Mouse (Mus musculus) lung, embryonic 15.5 days (tissue): Measurements from ENCODE around the gene Extl1. TPM values are rescaled to one million over a fixed set of nuclear protein-coding genes. Genes with fewer than 3 reads are reported as not detected.

Experiments used
- ATAC-seq: fragments of 200-750 bp; cut with Nextera tagmentation; 2 replicates; pipeline ENCODE4 v1.8.0; 2017; ENCODE audit warnings: moderate number of reproducible peaks, borderline replicate concordance; ENCODE audit not compliant: low FRiP score, low TSS enrichment; ENCODE audit errors: extremely low read depth
- H3K27ac ChIP-seq: fragments of 300-500 bp; sonication (generic); 2 replicates; pipeline ENCODE4 v1.5.1; 2015; ENCODE audit warnings: moderate library complexity, mild to moderate bottlenecking, inconsistent platforms
- H3K27me3 ChIP-seq: fragments of 300-500 bp; sonication (generic); 2 replicates; pipeline ENCODE4 v1.6.1; 2015; ENCODE audit warnings: inconsistent platforms
- H3K36me3 ChIP-seq: fragments of 300-500 bp; sonication (generic); 2 replicates; pipeline ENCODE4 v1.6.1; 2015; ENCODE audit warnings: inconsistent platforms
- H3K4me1 ChIP-seq: fragments of 300-500 bp; sonication (generic); 2 replicates; pipeline ENCODE4 v1.6.1; 2015; ENCODE audit warnings: inconsistent platforms
- H3K4me2 ChIP-seq: fragments of 300-500 bp; sonication (generic); 2 replicates; pipeline ENCODE4 v1.6.1; 2015; ENCODE audit warnings: inconsistent platforms, mild to moderate bottlenecking, moderate library complexity
- H3K4me3 ChIP-seq: fragments of 300-500 bp; sonication (generic); 2 replicates; pipeline ENCODE4 v1.5.1; 2015; ENCODE audit warnings: mild to moderate bottlenecking, inconsistent platforms
- H3K9ac ChIP-seq: fragments of 300-500 bp; sonication (generic); 2 replicates; pipeline ENCODE4 v1.6.1; 2015; ENCODE audit warnings: inconsistent platforms
- H3K9me3 ChIP-seq: fragments of 300-500 bp; sonication (generic); 2 replicates; pipeline ENCODE4 v1.6.1; 2016; ENCODE audit warnings: inconsistent platforms
- WGBS: fragments of 180-500 bp; shearing (Covaris S2); methylation state at CpG from one replicate; pipeline ENCODE4 v1.1.7; 2015; 5-methylcytosine and 5-hydroxymethylcytosine counted together
- polyA plus RNA-seq: library from polyadenylated mRNA; unstranded; fragments of >200 nt; fragmentation: Nextera tagmentation; extraction: Ambion mirVana; gene quantifications from 2 replicates; pipeline ENCODE4 v1.2.1, GENCODE M21; 2015

The Extl1 gene
- polyA plus RNA-seq, 1 experiment from 2014 or later: 2.7 TPM

DNA sequence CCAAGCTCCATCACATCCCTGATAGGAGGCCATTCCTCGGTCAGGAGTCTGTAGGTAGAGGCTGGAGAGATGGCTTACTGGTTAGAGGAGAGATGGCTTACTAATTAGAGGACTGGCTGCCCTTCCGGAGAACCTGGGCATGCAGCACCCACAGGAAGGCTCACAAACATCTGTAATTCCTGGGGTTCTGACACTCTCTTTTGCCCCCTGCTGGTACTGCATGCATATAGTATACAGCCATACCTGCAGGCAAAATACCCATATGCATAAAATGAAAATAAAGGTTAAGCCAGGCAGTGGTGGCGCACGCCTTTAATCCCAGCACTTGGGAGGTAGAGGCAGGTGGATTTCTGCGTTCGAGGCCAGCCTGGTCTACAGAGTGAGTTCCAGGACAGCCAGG lies 3.6 kb upstream of the Extl1 start:
- H3K4me2 ChIP-seq: no peak overlapping the region
- ATAC-seq: no peak
- no peaks in the 10 kb centered on the region for H3K27me3 ChIP-seq
- no peak overlapping the region for H3K27ac ChIP-seq
- WGBS: 62% methylated on average over 6 of the region's 6 CpGs
- peaks cover 3% of the 10 kb centered on the region; the same call in 1 of the 2 replicates for H3K9me3 ChIP-seq
- no peak overlapping the region for H3K4me3 ChIP-seq
- no peak overlapping the region for H3K9ac ChIP-seq
- no peaks in the 10 kb centered on the region for H3K36me3 ChIP-seq
- no peaks in the 10 kb centered on the region for H3K4me1 ChIP-seq

DNA sequence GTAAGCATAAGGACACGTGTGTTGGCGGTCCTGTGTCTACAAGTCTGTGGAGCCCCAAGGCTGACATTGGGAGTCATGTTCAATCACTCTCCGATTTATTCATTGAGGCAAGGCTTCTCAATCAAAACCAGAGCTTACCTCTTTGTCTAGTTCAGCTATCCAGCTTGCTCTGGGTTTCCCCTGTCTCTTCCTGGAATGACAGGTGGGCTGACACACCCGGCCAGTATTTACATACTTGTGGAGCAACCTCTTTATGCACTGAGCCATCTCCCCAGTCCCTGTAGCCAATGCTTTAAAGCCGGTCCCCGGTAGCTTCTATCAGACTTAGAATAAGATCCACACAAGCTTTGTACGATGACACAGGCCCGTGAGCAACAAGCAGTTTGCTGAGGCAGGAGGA lies 4.1 kb downstream of the Extl1 start:
- Histone ChIP-seq H3K9ac (no peak overlapping the region), H3K4me2 (no peak overlapping the region), H3K4me1 (no peaks in the 10 kb centered on the region), H3K9me3 (no peaks in the 10 kb centered on the region), H3K4me3 (no peak overlapping the region), H3K36me3 (no peaks in the 10 kb centered on the region), H3K27ac (no peak overlapping the region), H3K27me3 (no peaks in the 10 kb centered on the region)
- WGBS: 72% methylated on average over 8 of the region's 8 CpGs
- ATAC-seq: no peak

DNA sequence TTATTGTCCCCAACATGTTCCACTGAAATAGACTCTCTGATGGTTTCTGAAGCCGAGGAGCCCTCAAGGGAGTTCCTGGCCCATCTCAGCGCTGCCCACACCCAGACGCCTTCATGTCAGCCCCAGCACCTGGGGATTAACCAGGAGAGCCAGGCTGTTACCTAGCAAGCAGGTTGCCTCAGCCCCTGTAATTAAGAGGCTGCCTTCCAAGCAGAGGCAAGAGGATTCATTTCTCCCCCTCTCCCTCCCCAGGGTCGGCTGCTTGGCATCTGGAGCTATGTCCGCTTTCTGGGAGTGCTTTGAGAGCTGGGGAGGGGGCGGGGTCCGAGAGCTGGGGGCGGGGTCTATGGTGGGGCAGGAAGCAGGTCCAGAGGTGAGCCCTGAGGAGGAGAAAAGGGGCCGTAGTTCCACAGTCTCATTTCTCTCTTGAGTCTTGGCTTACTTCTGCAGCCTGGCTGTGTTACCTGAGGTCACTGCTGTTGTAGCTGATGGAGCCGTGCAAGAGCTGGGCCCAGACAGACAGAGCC lies 5.5 kb downstream of the Extl1 start:
- WGBS: 34% methylated on average over 10 of the region's 10 CpGs
- Histone ChIP-seq H3K9me3 (no peaks in the 10 kb centered on the region), H3K27me3 (no peaks in the 10 kb centered on the region), H3K36me3 (no peaks in the 10 kb centered on the region), H3K4me1 (no peaks in the 10 kb centered on the region), H3K27ac (no peak overlapping the region), H3K4me3 (no peak overlapping the region), H3K9ac (no peak overlapping the region), H3K4me2 (no peak overlapping the region)
- no peak for ATAC-seq

DNA sequence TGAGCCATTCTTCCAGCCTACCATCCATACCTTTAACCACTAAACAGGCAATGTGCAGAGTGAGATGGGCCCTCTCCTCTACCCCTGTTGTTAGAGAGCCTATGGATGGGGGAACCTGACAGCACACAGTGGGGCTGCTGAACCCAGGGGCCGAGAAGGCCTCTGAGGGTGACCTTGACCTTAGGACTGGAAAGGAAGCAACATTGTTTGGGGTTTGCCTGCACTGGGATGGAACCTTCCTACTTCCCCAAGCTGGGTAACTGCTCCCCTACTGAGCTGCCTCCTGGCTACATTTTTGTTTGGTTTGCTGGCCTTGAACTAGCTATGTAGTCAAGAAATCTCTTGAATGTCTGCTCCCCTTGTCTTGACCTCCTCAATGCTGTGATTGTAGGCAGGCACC lies 9.3 kb downstream of the Extl1 start:
- H3K27me3 ChIP-seq: peaks cover 31% of the 10 kb centered on the region
- H3K4me2 ChIP-seq: no peak overlapping the region
- ATAC-seq: no peak
- H3K9ac ChIP-seq: no peak overlapping the region
- H3K36me3 ChIP-seq: no peaks in the 10 kb centered on the region
- no peaks in the 10 kb centered on the region for H3K9me3 ChIP-seq
- no peak overlapping the region for H3K27ac ChIP-seq
- 39% methylated on average over 1 of the region's 1 CpGs for WGBS
- H3K4me3 ChIP-seq: no peak overlapping the region
- H3K4me1 ChIP-seq: peaks cover 26% of the 10 kb centered on the region

DNA sequence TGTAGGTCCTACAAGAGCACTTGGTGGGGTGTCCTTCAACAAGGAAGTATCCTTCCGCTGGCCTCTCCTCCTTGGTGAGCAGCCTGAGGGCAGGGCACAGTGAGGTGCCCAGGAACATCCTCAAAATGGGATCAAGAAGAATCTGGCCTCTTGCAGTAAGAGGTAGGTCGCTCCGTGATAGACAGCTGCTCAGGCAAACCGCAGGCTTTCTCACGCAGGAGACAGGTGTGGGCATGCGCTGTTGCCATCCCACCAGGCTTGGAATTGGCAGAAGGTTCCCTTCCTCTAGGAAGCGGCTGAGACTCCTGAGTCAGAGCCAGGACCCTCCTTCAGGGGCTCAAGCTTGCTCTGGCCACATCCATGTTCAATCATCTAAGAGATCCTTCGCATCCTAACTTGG lies 10.4 kb downstream of the Extl1 start:
- Histone ChIP-seq H3K4me2 (no peak overlapping the region), H3K9me3 (no peaks in the 10 kb centered on the region), H3K27ac (no peak overlapping the region), H3K4me1 (peaks cover 26% of the 10 kb centered on the region), H3K9ac (no peak overlapping the region), H3K4me3 (no peak overlapping the region), H3K27me3 (peaks cover 32% of the 10 kb centered on the region), H3K36me3 (no peaks in the 10 kb centered on the region)
- no peak for ATAC-seq
- 80% methylated on average over 8 of the region's 8 CpGs for WGBS

DNA sequence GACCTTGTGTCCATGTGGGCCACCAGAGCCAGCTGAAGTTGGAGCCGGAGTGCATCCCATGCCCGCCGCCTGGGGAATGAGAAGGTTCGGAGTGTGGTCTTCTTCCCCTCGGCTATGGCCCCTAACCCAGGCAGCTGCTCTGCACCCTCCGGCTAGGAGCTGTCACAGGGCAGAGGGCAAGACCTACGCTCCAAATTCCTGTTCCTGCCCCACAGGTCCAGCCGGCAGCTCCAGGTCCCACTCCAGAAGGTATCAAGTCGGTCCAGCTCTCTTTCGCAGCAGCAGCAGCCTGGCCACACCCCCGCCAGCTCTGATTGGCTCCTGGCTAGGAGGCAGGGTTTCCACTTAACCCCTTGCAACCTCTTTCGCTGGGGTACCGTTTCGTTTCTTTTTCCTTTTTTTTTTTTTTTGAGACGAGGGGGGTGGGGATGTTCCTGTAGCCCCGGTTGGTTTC lies 11.3 kb downstream of the Extl1 start:
- Histone ChIP-seq H3K27ac (no peak overlapping the region), H3K36me3 (no peaks in the 10 kb centered on the region), H3K4me2 (peak overlapping the region; percentile 97), H3K4me3 (peak overlapping the region; percentile 53), H3K9me3 (no peaks in the 10 kb centered on the region), H3K4me1 (peaks cover 26% of the 10 kb centered on the region), H3K27me3 (peaks cover 32% of the 10 kb centered on the region), H3K9ac (peak overlapping the region; percentile 31)
- 0% methylated on average over 16 of the region's 16 CpGs for WGBS
- peak; percentile 77 for ATAC-seq

DNA sequence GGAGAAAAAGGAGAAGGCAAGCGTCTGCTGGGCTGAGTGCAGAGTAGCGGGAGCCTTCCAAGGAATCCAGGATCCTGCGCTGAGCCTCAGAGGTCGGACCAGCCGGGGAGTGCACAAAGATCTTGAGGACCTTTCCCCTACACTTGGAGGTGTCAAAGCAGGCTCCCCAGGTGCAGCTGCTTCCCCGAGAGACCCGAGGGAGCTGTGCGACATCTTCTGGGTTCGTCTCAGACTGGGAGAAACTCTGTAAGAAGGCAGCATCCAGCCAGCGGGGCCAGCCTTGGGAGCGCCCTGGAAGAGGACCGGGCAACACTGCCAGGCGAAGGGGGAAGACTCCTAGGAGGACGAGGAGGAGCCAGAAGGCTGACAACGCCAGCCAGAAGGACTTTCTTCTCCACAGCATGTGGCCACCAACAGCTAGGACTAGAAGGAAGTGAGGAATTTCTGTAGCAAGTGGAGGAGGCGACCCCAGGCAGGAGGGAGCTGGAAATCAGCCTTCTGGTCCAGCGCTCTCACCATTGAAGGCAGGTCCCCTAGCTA lies 12.3 kb downstream of the Extl1 start:
- Histone ChIP-seq H3K9ac (peak overlapping the region; percentile 33; the same call in 1 of the 2 replicates), H3K27me3 (peaks cover 32% of the 10 kb centered on the region)
- WGBS: under 1% methylated on average over 17 of the region's 17 CpGs

DNA sequence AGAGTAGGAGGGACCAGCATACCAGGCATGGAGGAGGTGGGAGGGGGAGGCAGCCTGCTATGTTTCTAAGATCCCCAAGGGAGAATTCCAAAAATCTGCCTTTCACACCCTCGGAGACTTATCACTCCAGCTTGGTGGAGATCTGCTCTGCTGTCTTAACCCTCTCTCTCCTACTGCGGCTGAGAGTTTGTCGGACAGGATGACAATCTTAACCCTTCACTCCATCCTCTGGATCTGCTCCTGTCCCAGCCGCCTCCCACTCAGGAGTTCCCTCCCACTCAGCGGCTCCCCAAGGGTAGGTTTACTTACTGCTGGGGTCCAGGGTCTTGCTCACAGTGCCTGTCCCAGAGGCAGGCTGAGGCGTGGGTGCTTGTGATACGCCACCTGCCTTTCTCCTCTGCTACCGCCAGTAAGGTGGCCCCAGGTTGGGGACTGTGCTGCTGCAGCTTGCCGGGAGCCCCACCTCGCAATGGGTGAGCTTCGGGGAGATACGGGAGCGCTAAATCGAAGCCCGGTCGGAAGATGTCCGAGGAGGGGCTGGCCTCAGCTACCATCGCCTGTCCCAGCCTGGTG lies 12.9 kb downstream of the Extl1 start:
- under 1% methylated on average over 18 of the region's 18 CpGs for WGBS
- peak overlapping the region; percentile 97 for H3K4me2 ChIP-seq
- no peak for ATAC-seq
- H3K4me3 ChIP-seq: peak overlapping the region; percentile 53
- H3K27ac ChIP-seq: no peak overlapping the region
- H3K36me3 ChIP-seq: no peaks in the 10 kb centered on the region
- H3K27me3 ChIP-seq: peaks cover 32% of the 10 kb centered on the region
- no peaks in the 10 kb centered on the region for H3K9me3 ChIP-seq
- H3K4me1 ChIP-seq: peaks cover 26% of the 10 kb centered on the region
- H3K9ac ChIP-seq: peak overlapping the region; percentile 33; the same call in 1 of the 2 replicates

More for the DNA sequence above, 12.3 kb downstream of the Extl1 start:
- Histone ChIP-seq H3K9me3 (no peaks in the 10 kb centered on the region), H3K4me3 (peak overlapping the region; percentile 53), H3K4me1 (peaks cover 26% of the 10 kb centered on the region), H3K27ac (no peak overlapping the region), H3K36me3 (no peaks in the 10 kb centered on the region), H3K4me2 (peak overlapping the region; percentile 97)
- no peak for ATAC-seq

DNA sequence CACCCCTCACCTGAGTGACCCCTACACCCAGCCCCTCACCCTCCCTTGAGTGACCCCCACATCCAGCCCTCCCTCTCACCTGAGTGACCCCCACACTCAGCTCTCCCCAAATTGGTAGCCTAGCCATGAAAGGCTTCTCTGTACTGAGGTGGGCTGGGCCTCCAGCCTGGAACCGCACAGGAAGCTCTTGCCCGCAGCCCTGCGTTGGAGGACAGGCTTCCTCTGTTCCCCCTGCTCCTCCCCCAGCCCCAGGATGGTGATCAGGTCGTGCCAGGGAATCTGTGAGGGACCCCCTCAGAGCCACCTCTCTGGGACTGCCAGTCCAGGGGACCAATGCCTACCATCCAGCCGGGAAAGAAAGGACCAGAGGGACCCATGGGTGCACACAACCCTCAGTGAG lies 18.4 kb downstream of the Extl1 start:
- Histone ChIP-seq H3K4me3 (no peak overlapping the region), H3K27me3 (peaks cover 16% of the 10 kb centered on the region), H3K4me2 (no peak overlapping the region), H3K27ac (no peak overlapping the region), H3K36me3 (no peaks in the 10 kb centered on the region), H3K9ac (no peak overlapping the region), H3K9me3 (no peaks in the 10 kb centered on the region), H3K4me1 (peaks cover 8% of the 10 kb centered on the region)
- 23% methylated on average over 5 of the region's 5 CpGs for WGBS
- ATAC-seq: no peak

DNA sequence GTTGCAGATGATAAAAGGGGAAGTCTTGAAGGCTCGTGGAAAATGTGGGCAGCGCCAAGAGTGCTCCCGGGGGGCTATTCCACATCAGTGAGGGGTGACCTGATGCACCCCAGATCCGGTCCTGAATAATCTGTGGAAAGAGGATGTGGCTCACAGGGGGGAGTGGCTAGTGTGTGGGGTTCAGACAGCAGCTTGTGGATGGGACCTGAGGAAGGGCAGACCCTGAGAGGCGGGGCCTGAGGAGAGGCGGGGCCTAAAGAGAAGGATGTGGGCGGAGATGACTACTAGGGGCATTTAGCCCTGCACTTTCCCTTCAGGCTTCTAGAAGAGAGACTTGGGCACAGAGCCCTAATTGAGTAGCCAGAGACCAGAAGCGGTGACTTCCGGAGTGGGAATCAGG lies 21.1 kb downstream of the Extl1 start:
- H3K9ac ChIP-seq: no peak overlapping the region
- peaks cover 9% of the 10 kb centered on the region; the same call in 1 of the 2 replicates for H3K27me3 ChIP-seq
- ATAC-seq: no peak
- no peaks in the 10 kb centered on the region for H3K9me3 ChIP-seq
- no peak overlapping the region for H3K4me3 ChIP-seq
- no peak overlapping the region for H3K27ac ChIP-seq
- peaks cover 8% of the 10 kb centered on the region for H3K4me1 ChIP-seq
- 19% methylated on average over 9 of the region's 9 CpGs for WGBS
- H3K4me2 ChIP-seq: peak overlapping the region; percentile 5; the same call in 1 of the 2 replicates
- no peaks in the 10 kb centered on the region for H3K36me3 ChIP-seq

DNA sequence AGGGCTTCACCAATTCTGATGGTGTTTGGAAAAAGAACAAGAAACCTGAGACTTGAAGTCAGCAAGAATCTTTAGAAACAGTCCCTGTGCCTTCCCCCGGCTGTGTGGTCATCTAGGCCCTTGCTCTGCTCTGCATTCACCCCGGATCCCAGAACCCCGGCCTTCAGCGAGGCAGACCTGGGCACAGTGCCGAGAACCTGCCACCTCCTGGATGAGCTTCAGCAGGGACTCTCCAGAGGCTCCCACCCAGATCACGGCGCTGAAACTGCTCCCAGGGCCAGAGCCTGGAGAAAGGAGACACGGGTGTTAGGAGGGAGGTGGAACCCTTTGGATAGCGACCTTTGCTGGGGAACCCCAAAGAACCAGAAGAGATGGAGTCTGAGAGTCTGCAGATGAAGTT lies 21.5 kb downstream of the Extl1 start:
- no peak overlapping the region for H3K4me3 ChIP-seq
- no peak overlapping the region for H3K27ac ChIP-seq
- no peaks in the 10 kb centered on the region for H3K9me3 ChIP-seq
- H3K27me3 ChIP-seq: peaks cover 9% of the 10 kb centered on the region; the same call in 1 of the 2 replicates
- 66% methylated on average over 9 of the region's 9 CpGs for WGBS
- H3K4me2 ChIP-seq: no peak overlapping the region
- no peak for ATAC-seq
- peaks cover 13% of the 10 kb centered on the region for H3K4me1 ChIP-seq
- no peak overlapping the region for H3K9ac ChIP-seq
- no peaks in the 10 kb centered on the region for H3K36me3 ChIP-seq

DNA sequence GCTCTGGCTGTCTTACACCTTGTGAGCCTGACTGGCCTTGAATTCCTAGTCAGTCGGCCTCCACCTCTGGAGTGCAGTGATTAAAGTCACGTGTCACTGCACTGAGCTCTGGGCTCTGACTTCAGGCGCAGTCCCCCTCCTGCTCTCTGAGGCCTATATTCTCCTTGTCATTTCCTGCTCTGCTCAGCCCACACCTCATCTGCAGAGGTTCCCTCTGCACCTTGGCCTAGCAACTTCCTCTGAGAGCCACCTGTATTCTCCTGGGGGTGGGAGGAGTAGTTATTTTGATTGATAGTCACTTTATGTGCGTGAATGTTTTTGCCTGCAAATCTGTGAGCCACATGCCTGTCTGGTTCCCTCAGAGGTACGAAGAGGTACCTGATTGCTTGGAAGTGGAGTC lies 22.4 kb downstream of the Extl1 start:
- no peaks in the 10 kb centered on the region for H3K9me3 ChIP-seq
- H3K4me2 ChIP-seq: no peak overlapping the region
- no peak for ATAC-seq
- no peak overlapping the region for H3K27ac ChIP-seq
- H3K36me3 ChIP-seq: no peaks in the 10 kb centered on the region
- WGBS: 28% methylated on average over 5 of the region's 5 CpGs
- H3K4me1 ChIP-seq: peaks cover 20% of the 10 kb centered on the region
- no peak overlapping the region for H3K9ac ChIP-seq
- H3K4me3 ChIP-seq: no peak overlapping the region
- peaks cover 9% of the 10 kb centered on the region; the same call in 1 of the 2 replicates for H3K27me3 ChIP-seq
